Mouse (Mus musculus) activated CD4-positive, CD25-positive, alpha-beta regulatory T cell, adult 4 months (primary cell): ENCODE measurements around the gene Tpk1. TPM values are rescaled to one million over a fixed set of nuclear protein-coding genes. Genes with fewer than 3 reads are reported as not detected.
"Not testable (repeated sequence)": the region's sequence is repeated elsewhere in the genome, so short reads cannot be mapped to it uniquely, and the experiment has no call there.

Source experiments
- ATAC-seq: one replicate; pipeline ENCODE4 v1.8.0; 2017
- polyA plus RNA-seq, 2 experiments: library from polyadenylated mRNA; unstranded; fragments of 100-300 nt; shearing (Covaris generic); gene quantifications; one replicate each; pipeline ENCODE4 v1.2.1; 2017

Gene Tpk1
- polyA plus RNA-seq, 2 experiments from 2014 or later: 9.0 to 10.5 TPM

DNA sequence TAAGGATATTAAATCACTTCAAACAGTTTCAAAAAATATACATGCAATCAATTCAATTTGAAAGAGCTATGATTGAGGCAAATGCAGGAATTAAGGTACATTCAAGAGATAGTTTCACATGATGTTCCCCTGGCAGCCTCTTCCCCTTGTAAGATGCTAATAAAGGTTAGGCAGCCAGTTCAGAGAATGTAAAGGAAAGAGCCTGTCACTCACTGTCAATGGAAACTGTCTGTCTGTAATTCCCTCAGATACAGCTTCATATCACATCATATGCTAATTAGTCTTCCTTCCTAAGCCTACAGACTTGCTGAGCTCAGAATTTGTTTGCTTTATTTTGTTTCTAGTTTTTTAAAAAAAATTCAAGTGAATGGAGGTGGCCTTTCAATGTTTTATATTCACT lies 147.7 kb downstream of the Tpk1 start:
- no peak for ATAC-seq

DNA sequence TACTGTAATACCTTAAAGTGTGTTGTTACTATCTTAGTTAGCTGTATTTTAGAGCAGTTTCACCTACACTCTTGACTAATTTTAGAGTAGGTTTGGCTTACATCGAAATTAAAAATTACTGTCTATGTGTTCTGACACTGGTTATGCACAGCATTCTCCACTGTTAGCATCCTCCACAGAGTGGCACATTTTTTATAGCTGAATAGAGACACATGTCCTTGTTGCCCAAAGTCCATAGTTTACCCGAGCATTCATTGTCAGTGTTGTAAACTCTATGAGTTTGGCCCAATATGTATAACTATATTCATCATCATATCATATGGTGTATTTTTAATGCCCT lies 148.8 kb downstream of the Tpk1 start:
- ATAC-seq: no peak

DNA sequence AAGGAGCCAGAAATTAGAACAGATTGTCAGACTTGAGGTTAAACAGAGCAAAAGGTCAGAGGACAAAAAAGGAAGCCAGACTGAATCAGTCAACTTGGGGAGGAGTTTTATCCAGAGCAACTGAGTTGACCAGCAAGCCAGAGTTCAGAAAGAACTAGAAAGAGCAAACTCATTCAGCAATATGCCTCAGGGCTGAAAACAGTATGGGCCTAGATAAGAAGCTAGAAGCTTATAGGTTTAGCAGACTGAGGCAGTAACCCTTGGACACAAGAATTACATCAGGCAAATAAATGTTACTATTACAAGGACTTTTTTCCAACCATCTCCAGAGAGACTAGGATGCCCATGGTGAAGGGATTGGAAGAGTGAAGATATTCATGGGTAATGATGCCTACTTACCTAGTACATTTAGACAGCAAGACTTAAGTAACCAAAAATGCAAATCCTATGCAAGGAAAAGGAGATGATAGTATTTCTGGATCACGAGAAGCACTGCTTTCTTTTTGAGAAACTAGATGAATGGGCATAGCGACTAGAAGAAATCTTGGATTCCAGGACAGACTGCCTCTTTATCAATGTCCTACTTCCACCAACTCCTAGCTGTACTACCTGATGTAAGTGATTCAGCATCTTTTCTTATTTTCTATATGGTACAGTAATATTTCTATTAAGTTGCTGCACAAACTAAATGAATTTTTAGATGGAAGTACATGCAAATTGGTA lies 149.3 kb downstream of the Tpk1 start:
- no peak for ATAC-seq

DNA sequence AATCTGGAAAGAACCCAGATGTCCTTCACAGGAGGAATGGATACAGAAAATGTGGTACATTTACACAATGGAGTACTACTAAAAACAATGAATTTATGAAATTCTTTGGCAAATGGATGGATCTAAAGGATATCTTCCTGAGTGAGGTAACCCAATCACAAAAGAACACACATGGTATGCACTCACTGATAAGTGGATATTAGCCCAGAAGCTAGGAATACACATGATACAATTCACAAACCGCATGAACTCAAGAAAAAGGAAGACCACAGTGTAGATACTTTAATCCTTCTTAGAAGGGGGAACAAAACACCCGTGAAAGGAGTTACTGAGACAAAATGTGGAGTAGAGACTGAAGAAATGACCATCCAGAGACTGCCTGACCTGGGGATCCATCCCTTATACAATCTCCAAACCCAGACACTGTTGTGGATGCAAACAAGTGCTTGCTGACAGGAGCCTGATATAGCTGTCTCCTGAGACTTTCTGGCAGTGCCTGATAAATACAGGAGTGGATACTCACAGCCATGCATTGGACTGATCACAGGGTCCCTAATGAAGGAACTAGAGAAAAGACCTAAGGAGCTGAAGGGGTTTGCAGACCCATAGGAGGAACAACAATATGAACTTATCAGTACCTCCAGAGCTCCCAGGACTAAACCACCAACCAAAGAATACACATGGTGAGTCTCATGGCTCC lies 159.2 kb downstream of the Tpk1 start:
- ATAC-seq: not testable (repeated sequence)

DNA sequence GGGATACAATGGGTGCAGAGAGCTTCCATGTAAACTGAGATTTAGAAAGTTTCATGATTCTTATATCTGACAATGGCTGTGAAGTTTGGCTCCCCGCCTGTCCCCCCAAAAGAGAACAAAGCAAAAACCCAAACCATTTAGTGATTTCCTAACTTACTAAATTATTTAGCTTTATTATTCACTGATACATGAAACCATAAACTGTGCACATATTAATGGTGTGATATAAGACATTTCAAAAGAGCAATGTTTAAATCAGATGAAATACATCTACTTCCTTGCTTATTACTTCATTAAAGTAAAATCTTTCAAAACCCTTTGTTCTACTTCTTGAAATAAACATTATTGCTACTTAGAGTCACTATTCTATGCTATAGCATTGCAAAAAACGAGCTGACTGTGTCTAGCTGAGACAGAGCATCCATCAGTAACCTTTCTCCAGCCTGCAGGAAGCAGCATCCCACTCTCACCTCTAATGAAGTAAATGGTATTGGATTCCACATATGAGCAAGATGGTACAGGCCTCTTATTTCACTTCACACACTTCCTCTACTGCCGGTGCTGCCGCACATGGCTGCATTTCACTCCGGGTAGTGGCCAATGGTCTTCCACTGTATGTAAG lies 161.4 kb downstream of the Tpk1 start:
- ATAC-seq: no peak

DNA sequence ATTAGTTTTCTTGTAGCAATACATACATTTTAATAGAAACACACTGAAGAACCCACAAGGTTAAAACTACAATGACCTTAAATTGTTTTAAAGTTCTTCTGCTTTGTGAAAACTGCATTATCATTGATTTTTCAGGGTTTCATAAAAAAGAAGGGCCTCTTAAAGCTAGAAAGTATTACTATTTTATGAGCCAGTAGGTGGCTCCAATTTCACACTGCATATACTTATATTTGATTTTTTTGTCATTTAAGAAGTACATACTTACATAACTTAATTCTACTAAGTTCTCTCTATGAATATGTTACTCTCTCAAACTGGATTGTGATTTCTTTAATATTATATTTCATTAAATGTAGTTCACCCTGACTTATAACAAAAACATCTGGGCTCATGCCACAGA lies 173.7 kb downstream of the Tpk1 start:
- ATAC-seq: no peak

DNA sequence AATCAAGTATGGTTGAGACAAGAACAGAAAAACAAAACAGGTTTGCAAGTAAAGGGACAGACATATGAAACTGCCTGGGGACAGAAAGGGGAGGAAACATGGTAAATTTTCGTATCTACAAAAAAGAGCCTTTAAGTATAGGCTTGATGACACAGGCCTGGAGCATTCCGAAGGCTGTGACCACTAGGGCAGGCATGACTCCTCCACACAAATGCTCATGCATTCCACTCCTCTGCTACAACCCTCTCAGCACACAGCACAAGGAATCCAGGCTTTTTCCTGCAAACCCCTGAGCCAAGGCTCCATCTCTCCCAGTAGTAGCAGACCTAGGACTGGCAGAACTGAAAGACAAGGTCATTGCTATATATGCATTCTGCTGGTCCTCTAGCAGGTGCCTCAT lies 179.4 kb downstream of the Tpk1 start:
- no peak for ATAC-seq

DNA sequence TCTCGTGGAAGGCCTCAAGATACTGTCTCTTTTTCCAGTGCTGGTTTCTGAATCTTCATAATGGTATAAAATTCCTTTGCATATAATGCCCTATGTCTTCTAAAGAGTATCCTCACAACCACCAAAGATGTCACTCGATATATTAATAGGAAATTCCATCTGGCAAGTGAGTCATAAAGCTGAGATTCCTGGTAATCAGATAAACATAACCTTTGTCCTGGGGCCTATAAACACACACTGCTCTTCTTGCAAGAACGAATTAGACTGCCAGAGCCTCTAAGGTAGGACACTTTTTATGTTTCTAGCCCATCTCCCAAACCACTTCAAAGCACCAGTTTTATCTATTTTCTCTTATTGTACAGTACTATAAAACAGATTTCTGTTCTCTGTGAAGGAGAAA lies 185.4 kb downstream of the Tpk1 start:
- no peak for ATAC-seq

DNA sequence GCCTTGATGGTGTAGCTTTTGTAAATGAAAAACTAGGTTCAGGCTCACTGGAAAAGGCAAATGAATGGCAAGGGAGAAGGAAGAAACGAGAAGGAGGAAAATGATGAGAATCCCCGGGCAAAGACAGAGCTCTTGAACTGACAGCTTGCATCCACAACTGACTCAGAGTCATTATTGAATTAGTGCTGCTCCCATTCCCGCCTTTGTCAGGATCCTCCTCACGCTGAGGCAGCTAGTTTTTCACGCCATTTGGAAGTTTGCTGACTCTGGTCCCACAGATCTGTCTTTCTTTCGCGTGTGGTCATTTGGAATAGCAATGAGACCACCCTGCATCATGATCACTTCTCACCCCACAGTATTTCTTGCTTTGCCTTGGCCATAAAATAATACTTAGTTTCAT lies 187.3 kb downstream of the Tpk1 start:
- ATAC-seq: no peak

DNA sequence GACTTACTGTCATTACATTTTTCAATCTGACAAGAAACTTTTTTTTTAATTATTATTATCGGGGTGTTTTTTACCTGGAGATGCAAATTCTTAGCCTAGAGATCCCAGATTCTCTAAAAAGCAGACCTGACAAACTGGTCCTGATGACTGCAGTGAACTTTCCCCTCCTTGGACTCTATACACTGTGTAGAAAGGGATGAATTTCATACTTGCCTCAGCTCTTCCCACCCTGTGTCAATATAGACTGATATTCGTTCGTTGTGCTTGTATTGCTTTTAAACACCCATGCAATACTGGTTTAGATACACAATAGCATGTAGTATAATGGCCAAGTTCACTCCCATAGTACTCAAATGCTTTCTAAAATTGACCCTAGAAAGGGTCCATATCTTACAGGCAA lies 189.7 kb downstream of the Tpk1 start:
- no peak for ATAC-seq

DNA sequence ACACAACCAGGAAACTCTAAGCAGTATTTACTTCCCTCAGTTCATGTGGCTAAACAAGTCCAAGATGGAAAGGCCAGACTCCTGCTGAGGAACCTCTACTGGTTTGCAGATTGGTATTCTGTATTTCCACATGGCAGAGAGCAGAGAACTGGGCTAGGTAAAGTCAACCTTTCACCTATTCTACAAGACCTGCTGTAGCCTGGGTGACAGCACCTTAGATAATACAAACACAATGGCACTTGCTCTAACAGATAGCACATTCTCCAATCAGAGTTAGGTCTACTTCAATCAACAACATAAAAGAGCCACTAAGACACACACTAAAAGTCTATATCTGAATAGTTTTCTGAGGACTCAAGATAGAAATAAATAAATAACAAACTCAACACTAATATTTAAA lies 190.2 kb downstream of the Tpk1 start:
- no peak for ATAC-seq

DNA sequence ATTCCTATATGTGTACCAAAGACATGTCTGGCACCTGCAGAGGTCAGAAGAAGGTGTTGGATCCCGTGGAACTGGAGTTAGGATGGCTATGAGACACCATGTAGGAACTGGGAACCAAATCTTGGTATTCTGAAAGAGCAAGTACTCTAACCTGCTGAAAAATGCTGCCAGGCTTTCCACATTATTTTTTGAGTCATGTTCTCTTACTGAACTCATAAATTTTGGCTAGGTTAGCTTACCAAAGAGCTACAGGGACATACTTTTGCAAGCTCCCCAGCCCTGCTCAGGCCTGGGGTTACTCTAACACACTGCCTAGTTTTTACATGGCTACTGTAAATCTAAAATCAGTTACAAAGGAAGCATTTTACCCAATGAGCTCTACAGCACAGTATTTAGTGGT lies 194.5 kb downstream of the Tpk1 start:
- ATAC-seq: no peak

DNA sequence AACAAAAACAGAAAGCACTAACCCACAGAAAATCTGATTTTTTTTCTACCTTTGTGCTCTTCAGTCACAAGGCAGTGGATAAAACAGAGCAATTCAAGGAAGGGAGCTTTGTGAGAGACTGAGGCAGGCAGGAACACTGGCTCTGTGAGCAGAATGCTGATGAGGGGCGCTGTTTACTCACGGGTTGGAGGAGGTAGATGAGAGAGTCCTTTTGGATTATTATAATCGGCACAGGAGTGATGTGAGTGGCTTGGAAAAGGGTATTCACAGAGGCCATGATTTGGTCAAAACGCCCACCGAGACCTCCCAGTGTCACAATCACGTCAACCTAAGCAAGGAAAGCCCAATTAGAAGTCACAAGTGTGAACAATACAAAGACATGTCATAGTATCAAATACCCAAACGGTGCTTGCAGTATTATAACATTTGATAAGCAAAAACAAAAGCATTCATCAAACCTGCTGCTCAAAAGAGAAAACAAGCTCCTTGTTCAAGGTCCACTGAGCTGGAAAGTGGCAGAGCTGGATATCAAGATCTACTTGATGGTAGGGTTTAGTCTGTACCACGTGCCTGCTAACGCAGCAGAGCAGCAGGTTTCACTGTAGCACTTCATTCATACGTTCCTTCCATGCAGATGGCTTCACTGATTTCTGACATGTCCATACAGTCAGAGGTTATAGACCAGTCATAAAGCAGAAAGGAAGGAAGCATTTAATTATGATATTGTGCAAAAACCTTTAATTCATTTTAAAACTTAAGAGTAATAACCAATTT lies 197.1 kb downstream of the Tpk1 start:
- ATAC-seq: no peak

DNA sequence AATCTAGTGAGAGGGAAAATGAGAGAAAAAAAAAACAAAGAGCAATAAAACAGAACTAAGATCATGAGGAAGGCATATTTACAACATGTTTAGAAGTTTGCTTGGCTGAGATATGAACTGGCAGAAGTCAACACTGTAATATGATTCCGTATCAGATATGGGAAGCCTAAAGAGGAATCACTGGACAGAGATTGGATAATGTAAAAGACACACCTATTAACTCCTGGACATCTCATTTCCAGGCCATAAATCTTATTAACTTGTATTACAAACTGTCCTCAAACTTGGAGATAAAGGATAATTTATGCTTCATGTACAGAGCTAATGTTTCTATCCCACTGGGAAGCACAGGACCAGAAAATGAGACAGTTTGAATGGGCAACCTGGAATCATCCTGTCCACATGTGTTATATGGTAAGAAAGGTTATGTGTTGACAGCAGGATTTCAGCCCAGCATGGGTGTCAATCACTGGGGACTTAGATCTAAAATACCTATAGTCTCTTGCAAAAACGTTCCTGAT lies 203.2 kb downstream of the Tpk1 start:
- ATAC-seq: no peak

DNA sequence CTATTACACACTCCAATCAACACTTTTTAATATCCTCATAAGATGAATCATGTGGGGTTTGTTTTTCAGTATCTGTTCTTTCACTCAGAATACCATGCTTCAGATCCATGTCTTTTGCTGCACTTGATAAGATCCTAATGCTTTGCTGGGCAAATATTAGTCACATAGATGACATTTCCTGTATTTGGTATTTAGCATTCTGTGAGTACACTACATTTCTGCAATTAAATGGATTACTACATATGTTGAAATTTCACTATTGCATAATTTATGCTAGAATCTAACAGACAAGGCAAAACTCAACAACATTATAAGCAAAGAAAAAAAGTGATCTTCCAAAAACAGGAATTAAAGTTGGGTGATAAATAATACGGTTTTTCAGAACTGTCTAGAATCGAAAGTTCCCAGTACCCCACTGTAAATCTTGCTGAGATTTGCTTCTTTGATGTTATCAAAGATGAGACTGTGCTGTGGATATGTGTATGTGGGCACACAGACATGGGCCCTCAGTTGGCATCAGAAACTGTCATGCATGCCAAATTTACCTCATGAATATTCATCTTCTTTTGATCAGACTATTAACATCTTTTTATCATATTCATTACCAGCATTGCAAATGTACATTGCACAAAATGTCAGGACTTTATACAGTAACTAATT lies 203.8 kb downstream of the Tpk1 start:
- ATAC-seq: no peak

DNA sequence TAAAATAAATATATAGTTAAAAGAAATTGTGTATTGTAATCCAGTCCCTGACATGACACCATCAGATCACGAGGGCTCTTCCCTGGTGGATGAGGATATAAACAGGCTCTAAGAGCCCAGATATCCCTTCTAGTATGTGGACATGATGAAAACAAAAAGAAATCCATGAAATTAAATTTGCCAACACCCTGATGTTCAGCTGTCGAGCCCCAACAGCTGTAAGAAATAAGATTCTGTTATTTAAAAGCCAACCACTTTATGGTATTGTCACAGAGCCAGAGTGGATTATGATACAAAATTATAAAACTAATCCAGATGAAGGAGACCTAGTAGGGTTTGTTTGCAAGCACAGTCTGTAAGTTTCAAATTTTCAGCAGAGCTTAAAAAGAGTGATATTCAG lies 207.0 kb downstream of the Tpk1 start:
- no peak for ATAC-seq

DNA sequence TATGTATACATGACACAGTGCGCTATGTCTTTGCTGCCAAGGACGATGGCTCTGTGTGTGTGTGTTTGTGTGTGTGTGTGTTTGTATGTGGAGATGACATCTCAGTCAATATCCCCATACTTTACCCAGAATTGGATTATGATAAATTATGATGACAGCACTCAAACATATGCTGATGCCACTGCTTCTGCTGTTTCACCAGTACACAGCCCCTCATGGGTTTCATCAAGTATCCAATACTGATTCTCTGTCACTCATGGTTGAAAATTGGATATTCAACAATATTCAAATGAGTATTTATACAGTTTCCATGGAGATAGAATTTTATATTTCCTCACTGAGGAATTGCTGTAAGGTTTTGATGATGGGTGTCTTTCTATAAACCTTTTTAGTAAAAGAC lies 208.1 kb downstream of the Tpk1 start:
- no peak for ATAC-seq

DNA sequence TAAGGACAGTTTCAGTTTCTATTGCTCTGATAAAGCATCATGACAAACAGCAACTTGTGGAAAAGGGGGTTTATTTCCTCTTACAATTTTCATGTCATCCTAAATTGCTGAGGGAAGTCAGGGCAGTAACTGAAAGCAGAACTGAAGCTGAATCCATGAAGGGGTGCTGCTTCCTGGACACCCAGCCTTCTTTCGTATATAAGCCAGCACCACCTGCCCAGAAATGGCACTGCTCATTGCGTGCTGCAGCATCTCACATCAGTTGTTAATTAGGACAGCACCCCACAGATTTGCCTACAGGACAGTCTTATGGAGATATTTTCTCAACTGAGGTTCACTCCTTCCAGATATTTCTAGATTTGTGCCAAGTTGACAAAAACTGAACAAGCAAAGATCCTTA lies 216.6 kb downstream of the Tpk1 start:
- ATAC-seq: no peak

DNA sequence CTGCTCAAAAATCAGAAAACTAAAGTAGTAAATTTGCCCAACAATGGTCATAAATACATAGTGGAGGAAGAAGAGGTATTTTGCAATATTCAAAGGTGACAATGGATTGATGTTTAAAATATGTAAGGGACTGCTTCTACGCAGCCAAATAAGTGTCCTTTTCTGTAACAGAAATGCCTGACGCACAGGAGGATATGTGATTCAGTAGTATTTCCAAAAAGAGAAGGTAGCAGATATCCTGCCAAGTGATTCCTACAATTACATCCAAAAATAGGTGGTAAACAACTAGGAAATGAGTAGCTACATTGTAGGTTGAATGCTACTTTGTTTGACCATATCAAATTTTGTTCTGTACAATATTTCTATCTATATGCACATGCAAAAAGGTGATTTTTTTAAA lies 220.2 kb downstream of the Tpk1 start:
- no peak for ATAC-seq

DNA sequence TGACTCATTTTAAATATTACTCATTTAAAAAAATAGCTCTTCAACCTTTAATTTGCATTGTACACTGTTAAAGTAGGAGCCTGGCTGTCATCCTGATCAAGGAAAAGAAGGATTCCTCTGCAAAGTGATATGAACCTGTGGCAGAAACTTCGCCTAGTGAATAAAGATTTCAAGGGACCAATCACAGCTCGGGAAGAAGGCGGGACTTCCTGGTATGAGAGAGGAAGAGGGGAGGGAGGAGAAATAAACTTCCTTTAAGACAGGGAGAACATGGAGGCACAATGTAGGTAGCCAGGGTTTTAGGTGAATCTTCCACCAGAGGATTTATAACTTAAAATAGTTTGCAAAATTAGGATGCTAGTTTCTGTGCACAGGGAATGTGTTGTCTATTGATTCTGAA lies 223.9 kb downstream of the Tpk1 start:
- ATAC-seq: no peak

DNA sequence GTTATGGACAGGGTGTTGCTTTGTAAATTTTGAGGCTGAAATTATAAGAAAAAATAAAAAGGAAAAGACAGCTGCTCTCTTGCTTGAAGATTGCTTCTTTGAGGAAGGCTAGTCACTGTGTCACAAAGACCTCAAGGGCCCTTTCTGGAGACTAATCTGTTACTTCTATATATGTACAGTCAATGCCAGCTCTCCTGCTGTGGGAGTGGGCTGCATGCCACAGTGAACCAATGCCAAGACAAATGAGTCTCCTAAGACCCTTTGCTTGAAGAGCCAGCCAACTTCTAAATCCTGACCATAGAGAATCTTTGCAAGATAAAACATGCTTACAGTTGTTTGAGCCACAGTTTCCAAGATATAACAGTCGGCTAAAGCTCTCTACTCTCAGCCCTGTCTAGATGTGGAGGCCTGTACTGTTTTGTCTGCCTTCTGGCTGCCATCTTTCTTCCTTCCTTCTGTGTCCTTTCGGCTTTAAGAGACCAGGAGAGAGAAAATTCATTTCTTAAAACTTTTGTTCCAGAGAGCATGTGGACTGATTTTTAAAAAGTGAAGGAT lies 230.0 kb downstream of the Tpk1 start:
- ATAC-seq: no peak

DNA sequence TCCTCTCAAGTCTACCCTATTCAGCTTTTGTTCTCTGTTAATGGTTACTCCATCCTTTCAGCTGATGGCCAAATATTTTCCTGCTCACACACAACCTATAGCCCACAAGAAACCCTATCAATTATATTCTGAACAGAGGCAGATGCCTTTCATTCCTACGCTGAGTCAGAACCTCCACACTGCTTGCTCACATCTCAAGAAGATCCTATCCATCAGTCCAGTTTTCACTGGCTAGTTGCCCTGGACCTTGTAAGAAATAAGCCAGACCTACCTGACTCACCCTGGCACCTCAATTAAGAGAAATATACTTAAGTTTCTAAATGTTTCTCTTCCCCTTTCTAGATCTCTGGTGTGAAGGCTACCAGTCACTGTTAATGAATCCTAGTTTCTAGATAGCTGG lies 231.7 kb downstream of the Tpk1 start:
- ATAC-seq: no peak
